Mouse (Mus musculus): Measurements from ENCODE around the gene Chn1.

- TF ChIP-seq CTCF (IDR thresholded peaks at IDR 0.05; ENCODE audit: extremely low read depth, insufficient read length, insufficient replicate concordance, low read depth, low read length) (no peak), POLR2A (IDR thresholded peaks at IDR 0.05; ENCODE audit: low read depth, low read length) (no peak)
Measured at GRCm38 (mm10) chr2:73660566-73661134, 114.5 kb downstream of the Chn1 start.
